Mouse (Mus musculus): ENCODE results near the gene Ogfod3. TPM values are rescaled to one million over a fixed set of nuclear protein-coding genes. Genes with fewer than 3 reads are reported as not detected.

The Ogfod3 gene
- polyA plus RNA-seq (2012; rRNA removed): 11.4 and 12.0 TPM in 2 replicates

GRCm38 (mm10) chr11:121204161-121205006, at the start of gene Ogfod3, which contains the start of gene Hexdc:
Ogfod3 (minus strand) TSS chr11:121204711.
Hexdc (plus strand) TSS chr11:121204433.
- TF ChIP-seq CTCF (IDR thresholded peaks at IDR 0.05; ENCODE audit: borderline replicate concordance, insufficient read depth, low read depth, low read length): no peak
- peak; percentile 86 for TF ChIP-seq POLR2A (IDR thresholded peaks at IDR 0.05; ENCODE audit: borderline replicate concordance, insufficient read depth, low read length)
- Histone ChIP-seq H3K27ac (ENCODE audit: insufficient read depth, low read length) (peak within 1 kb of the TSS; percentile 22; the same call in 1 of the 2 replicates), H3K27me3 (ENCODE audit: control insufficient read depth, insufficient read depth, low read length) (no peaks in the 10 kb centered on the region), H3K4me3 (replicated peaks; ENCODE audit: insufficient read depth, low read depth, low read length) (peak within 1 kb of the TSS; percentile 70), H3K4me1 (ENCODE audit: control insufficient read depth, insufficient read depth, low read length) (peaks cover 3% of the 10 kb centered on the region)
- under 1% methylated on average over 70 of the region's 70 CpGs for WGBS
- DNase-seq: peak; percentile 95 to 96

- peaks cover 3% of the 10 kb centered on the region; the same call in 1 of the 2 replicates for H3K4me1 ChIP-seq (ENCODE audit: control insufficient read depth, insufficient read depth, low read length)
- H3K27me3 ChIP-seq (ENCODE audit: control insufficient read depth, insufficient read depth, low read length): no peaks in the 10 kb centered on the region
- peak in 1 of 2 experiments; percentile 25 for DNase-seq
- H3K27ac ChIP-seq (ENCODE audit: insufficient read depth, low read length): no peak overlapping the region
- 21% methylated on average over 8 of the region's 8 CpGs for WGBS
- no peak overlapping the region for H3K4me3 ChIP-seq (replicated peaks; ENCODE audit: insufficient read depth, low read depth, low read length)
- no peak for TF ChIP-seq POLR2A (IDR thresholded peaks at IDR 0.05; ENCODE audit: borderline replicate concordance, insufficient read depth, low read length)
- no peak for TF ChIP-seq CTCF (IDR thresholded peaks at IDR 0.05; ENCODE audit: borderline replicate concordance, insufficient read depth, low read depth, low read length)
Measured at GRCm38 (mm10) chr11:121250196-121250595, 45.7 kb upstream of the Ogfod3 start.

- no peak for DNase-seq
- H3K27ac ChIP-seq (ENCODE audit: insufficient read depth, low read length): no peak overlapping the region
- 97% methylated on average over 2 of the region's 2 CpGs for WGBS
- peaks cover 10% of the 10 kb centered on the region for H3K4me1 ChIP-seq (ENCODE audit: control insufficient read depth, insufficient read depth, low read length)
- H3K27me3 ChIP-seq (ENCODE audit: control insufficient read depth, insufficient read depth, low read length): no peaks in the 10 kb centered on the region
- no peak overlapping the region for H3K4me3 ChIP-seq (replicated peaks; ENCODE audit: insufficient read depth, low read depth, low read length)
- TF ChIP-seq CTCF (IDR thresholded peaks at IDR 0.05; ENCODE audit: borderline replicate concordance, insufficient read depth, low read depth, low read length): no peak
- no peak for TF ChIP-seq POLR2A (IDR thresholded peaks at IDR 0.05; ENCODE audit: borderline replicate concordance, insufficient read depth, low read length)
Measured at GRCm38 (mm10) chr11:121239669-121240068, 35.2 kb upstream of the Ogfod3 start.

GRCm38 (mm10) chr11:121237345-121238128, 33.0 kb upstream of the Ogfod3 start:
- Histone ChIP-seq H3K27me3 (ENCODE audit: control insufficient read depth, insufficient read depth, low read length) (no peaks in the 10 kb centered on the region), H3K4me1 (ENCODE audit: control insufficient read depth, insufficient read depth, low read length) (peaks cover 10% of the 10 kb centered on the region), H3K27ac (ENCODE audit: insufficient read depth, low read length) (peak overlapping the region; percentile 70), H3K4me3 (replicated peaks; ENCODE audit: insufficient read depth, low read depth, low read length) (peak overlapping the region; percentile 81)
- 1% methylated on average over 28 of the region's 28 CpGs for WGBS
- no peak for DNase-seq
- TF ChIP-seq POLR2A (IDR thresholded peaks at IDR 0.05; ENCODE audit: borderline replicate concordance, insufficient read depth, low read length): no peak
- peak; percentile 47 for TF ChIP-seq CTCF (IDR thresholded peaks at IDR 0.05; ENCODE audit: borderline replicate concordance, insufficient read depth, low read depth, low read length)

- peaks cover 7% of the 10 kb centered on the region for H3K4me1 ChIP-seq (ENCODE audit: control insufficient read depth, insufficient read depth, low read length)
- TF ChIP-seq CTCF (IDR thresholded peaks at IDR 0.05; ENCODE audit: borderline replicate concordance, insufficient read depth, low read depth, low read length) (peak; percentile 38; the same call in 1 of the 2 replicates), POLR2A (IDR thresholded peaks at IDR 0.05; ENCODE audit: borderline replicate concordance, insufficient read depth, low read length) (peak; percentile 93)
- H3K27ac ChIP-seq (ENCODE audit: insufficient read depth, low read length): peak within 1 kb of the TSS; percentile 91
- H3K27me3 ChIP-seq (ENCODE audit: control insufficient read depth, insufficient read depth, low read length): no peaks in the 10 kb centered on the region
- peak within 1 kb of the TSS; percentile 81 for H3K4me3 ChIP-seq (replicated peaks; ENCODE audit: insufficient read depth, low read depth, low read length)
- peak; percentile 99 to 100 for DNase-seq
- WGBS: under 1% methylated on average over 50 of the region's 50 CpGs
Measured at GRCm38 (mm10) chr11:121236564-121237344, 32.2 kb upstream of the Ogfod3 start, which contains the start of gene Narf. Narf (plus strand) TSS chr11:121237253.

- peak; percentile 37 to 48 for DNase-seq
- Histone ChIP-seq H3K4me1 (ENCODE audit: control insufficient read depth, insufficient read depth, low read length) (peaks cover 5% of the 10 kb centered on the region; the same call in 1 of the 2 replicates), H3K27ac (ENCODE audit: insufficient read depth, low read length) (no peak overlapping the region), H3K27me3 (ENCODE audit: control insufficient read depth, insufficient read depth, low read length) (no peaks in the 10 kb centered on the region), H3K4me3 (replicated peaks; ENCODE audit: insufficient read depth, low read depth, low read length) (no peak overlapping the region)
- WGBS: 32% methylated on average over 9 of the region's 9 CpGs
- TF ChIP-seq POLR2A (IDR thresholded peaks at IDR 0.05; ENCODE audit: borderline replicate concordance, insufficient read depth, low read length) (no peak), CTCF (IDR thresholded peaks at IDR 0.05; ENCODE audit: borderline replicate concordance, insufficient read depth, low read depth, low read length) (peak; percentile 41; the same call in 1 of the 2 replicates)
Measured at GRCm38 (mm10) chr11:121235475-121236238, 31.1 kb upstream of the Ogfod3 start.

Data from cerebellum, adult 2 months (tissue).